27 mouse cellular contexts compared by ENCODE assay signal in the genomic region with DNA sequence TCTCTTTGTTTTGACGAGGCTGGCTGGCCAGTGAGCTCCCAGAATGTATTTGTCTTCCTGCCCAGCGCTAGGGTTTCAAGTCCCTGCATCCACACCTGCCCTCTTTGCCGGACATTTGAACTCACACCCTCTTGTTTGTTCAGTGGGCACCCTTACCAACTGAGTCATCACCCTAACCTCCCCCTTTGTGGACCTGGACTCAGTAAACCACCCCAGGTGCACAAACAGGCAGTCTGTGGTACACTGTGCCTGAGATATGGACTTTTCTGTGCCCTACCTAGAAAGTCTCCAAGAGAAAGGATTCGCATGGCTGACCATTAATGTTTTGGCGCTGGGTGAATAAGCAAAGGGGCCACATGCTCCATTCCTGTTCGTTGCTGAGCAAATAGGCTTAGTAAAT.
DNase-seq lines count a peak whose midpoint lies in the region; ATAC-seq lines count a peak whose summit lies in the region.
"Had no signal": no experiment of that assay in that cellular context is flagged by ENCODE, and none has a peak within 500 bp of the region (broad histone marks: within the 10 kb centered on the region; RNA-seq: fewer than 3 reads in every experiment).

No protein-coding gene starts in this region.

- H3K9ac ChIP-seq in hindbrain, embryonic 13.5 days = no peak overlapping the region
- H3K9ac ChIP-seq in hindbrain, embryonic 16.5 days (ENCODE audit: low read depth, low read length) = no peak overlapping the region
- no peak overlapping the region for H3K9ac ChIP-seq in kidney, embryonic 16.5 days (replicated peaks; ENCODE audit: low read length)
- H3K9ac ChIP-seq: forebrain, embryonic 13.5 days; heart, embryonic 15.5 days; hindbrain, embryonic 15.5 days had no signal

- no peak overlapping the region for H3K4me3 ChIP-seq in hindbrain, embryonic 13.5 days
- H3K4me3 ChIP-seq in hindbrain, embryonic 16.5 days (ENCODE audit: low read length) = no peak overlapping the region
- no peak overlapping the region for H3K4me3 ChIP-seq in kidney, embryonic 16.5 days (ENCODE audit: low read length)
- H3K4me3 ChIP-seq: forebrain, embryonic 10.5 days; forebrain, embryonic 13.5 days; heart, embryonic 15.5 days; hindbrain, embryonic 10.5 days; hindbrain, embryonic 15.5 days had no signal

- ATAC-seq in hindbrain, embryonic 13.5 days (ENCODE audit: low FRiP score) = 0 out of 2 replicates have a peak, but pooled peaks have one; percentile 36
- no peak for ATAC-seq in hindbrain, embryonic 16.5 days
- peak; percentile 31; the same call in 1 of the 2 replicates for ATAC-seq in kidney, embryonic 16.5 days (ENCODE audit: low FRiP score, low TSS enrichment)
- ATAC-seq: forebrain, embryonic 13.5 days; forebrain, embryonic 16.5 days; inflammation-experienced regulatory T-cells, adult 6 months; Patski had no signal

- 60% methylated on average over 6 of the region's 6 CpGs for WGBS in hindbrain, embryonic 13.5 days
- 71% methylated on average over 6 of the region's 6 CpGs for WGBS in hindbrain, embryonic 16.5 days
- WGBS in kidney, embryonic 16.5 days = 40% methylated on average over 6 of the region's 6 CpGs

- H3K4me1 ChIP-seq in hindbrain, embryonic 13.5 days (replicated peaks) = no peaks in the 10 kb centered on the region
- H3K4me1 ChIP-seq in hindbrain, embryonic 16.5 days (ENCODE audit: control insufficient read depth, insufficient read depth, low read depth, low read length) = no peaks in the 10 kb centered on the region
- H3K4me1 ChIP-seq in kidney, embryonic 16.5 days (ENCODE audit: insufficient read depth, low read length) = no peaks in the 10 kb centered on the region
- H3K4me1 ChIP-seq: forebrain, embryonic 10.5 days; forebrain, embryonic 13.5 days; heart, embryonic 15.5 days; hindbrain, embryonic 10.5 days; hindbrain, embryonic 15.5 days had no signal

- peak; percentile 8 for DNase-seq in kidney, adult 9 months
- DNase-seq in kidney, postnatal 25 days = no peak
- DNase-seq in kidney, postnatal 4 days = no peak
- DNase-seq: adrenal gland, postnatal 10 days; adrenal gland, postnatal 36 days; B cell, adult 2 months; cerebellum, adult 18-20 months; cerebellum, adult 9-10 months; cerebellum, postnatal 14 days; gastrocnemius, postnatal 10 days; gastrocnemius, postnatal 36 days; heart, postnatal 10 days; heart, postnatal 36 days had no signal

- H3K27me3 ChIP-seq in hindbrain, embryonic 13.5 days = no peaks in the 10 kb centered on the region
- H3K27me3 ChIP-seq in hindbrain, embryonic 16.5 days (replicated peaks; ENCODE audit: control insufficient read depth, insufficient read depth, low read length) = no peaks in the 10 kb centered on the region
- no peaks in the 10 kb centered on the region for H3K27me3 ChIP-seq in kidney, embryonic 16.5 days (ENCODE audit: insufficient read depth, low read length)
- H3K27me3 ChIP-seq: CH12.LX; forebrain, embryonic 13.5 days; heart, embryonic 15.5 days; hindbrain, embryonic 15.5 days; Patski had no signal

- no peak overlapping the region for H3K4me2 ChIP-seq in hindbrain, embryonic 13.5 days
- H3K4me2 ChIP-seq in hindbrain, embryonic 16.5 days (ENCODE audit: low read length) = no peak overlapping the region
- H3K4me2 ChIP-seq in kidney, embryonic 16.5 days (replicated peaks; ENCODE audit: low read depth, low read length) = no peak overlapping the region
- H3K4me2 ChIP-seq: forebrain, embryonic 13.5 days; heart, embryonic 11.5 days; heart, embryonic 15.5 days; hindbrain, embryonic 15.5 days had no signal

- no peak overlapping the region for H3K27ac ChIP-seq in hindbrain, embryonic 13.5 days
- H3K27ac ChIP-seq in hindbrain, embryonic 16.5 days (ENCODE audit: low read depth, low read length) = no peak overlapping the region
- H3K27ac ChIP-seq in kidney, embryonic 16.5 days (ENCODE audit: low read length) = no peak overlapping the region
- H3K27ac ChIP-seq: forebrain, embryonic 10.5 days; forebrain, embryonic 13.5 days; heart, embryonic 15.5 days; hindbrain, embryonic 10.5 days; hindbrain, embryonic 15.5 days had no signal

- no peaks in the 10 kb centered on the region for H3K9me3 ChIP-seq in hindbrain, embryonic 13.5 days
- no peaks in the 10 kb centered on the region for H3K9me3 ChIP-seq in hindbrain, embryonic 16.5 days (ENCODE audit: control insufficient read depth, low read length)
- H3K9me3 ChIP-seq in kidney, embryonic 16.5 days (ENCODE audit: low read length) = no peaks in the 10 kb centered on the region
- H3K9me3 ChIP-seq: forebrain, embryonic 10.5 days; forebrain, embryonic 13.5 days; heart, embryonic 15.5 days; hindbrain, embryonic 10.5 days; hindbrain, embryonic 15.5 days had no signal

- H3K36me3 ChIP-seq in hindbrain, embryonic 13.5 days = no peaks in the 10 kb centered on the region
- H3K36me3 ChIP-seq in hindbrain, embryonic 16.5 days (ENCODE audit: control insufficient read depth, insufficient read depth, low read length) = no peaks in the 10 kb centered on the region
- H3K36me3 ChIP-seq in kidney, embryonic 16.5 days (ENCODE audit: insufficient read depth, low read length) = no peaks in the 10 kb centered on the region
- H3K36me3 ChIP-seq: forebrain, embryonic 10.5 days; G1E; heart, embryonic 15.5 days; hindbrain, embryonic 10.5 days; hindbrain, embryonic 15.5 days had no signal
